Mouse (Mus musculus) heart, postnatal 25 days (tissue): ENCODE measurements at regions not wholly inside any gene's neighbourhood (a gene's known extent, or its start where the extent isn't known, plus 50 kb on each side); places are given as distances from the start of the nearest gene placed in this dataset.

Experiments
- DNase-seq: peaks from one replicate; pipeline ENCODE4 v3.0.0; 2022; ENCODE audit warnings: low spot score
- intact Hi-C: fragments of 180-260 bp; cut with DNase I; formaldehyde crosslinking; loops from one replicate; pipeline ENCODE4 v1.15.1; 2025

GRCm38 (mm10) chr4:124199884-124200844 is 282.3 kb upstream of the 4930535I16Rik start:
- DNase-seq: no peak
- intact Hi-C loops: no loop called here

- intact Hi-C loops: no loop called here
- DNase-seq: no peak
Measured at GRCm38 (mm10) chr4:124198832-124199231, 281.0 kb upstream of the 4930535I16Rik start.

GRCm38 (mm10) chr4:124196711-124197110 is 278.9 kb upstream of the 4930535I16Rik start:
- DNase-seq: no peak
- intact Hi-C loops: no loop called here

- intact Hi-C loops: no loop called here
- no peak for DNase-seq
Measured at GRCm38 (mm10) chr4:124193059-124193721, 275.4 kb upstream of the 4930535I16Rik start.

- no peak for DNase-seq
- intact Hi-C loops: no loop called here
Measured at GRCm38 (mm10) chr4:124190775-124191174, 273.0 kb upstream of the 4930535I16Rik start.

GRCm38 (mm10) chr4:124189993-124190385 is 272.2 kb upstream of the 4930535I16Rik start:
- intact Hi-C loops: no loop called here
- DNase-seq: no peak

GRCm38 (mm10) chr4:124189352-124189992 is 271.6 kb upstream of the 4930535I16Rik start:
- no peak for DNase-seq
- intact Hi-C loops: no loop called here

- intact Hi-C loops: no loop called here
- no peak for DNase-seq
Measured at GRCm38 (mm10) chr4:124187108-124187507, 269.3 kb upstream of the 4930535I16Rik start.

- DNase-seq: no peak
- intact Hi-C loops: no loop called here
Measured at GRCm38 (mm10) chr4:124181335-124181734, 263.5 kb upstream of the 4930535I16Rik start.

- intact Hi-C loops: no loop called here
- no peak for DNase-seq
Measured at GRCm38 (mm10) chr4:124178401-124179018, 260.7 kb upstream of the 4930535I16Rik start.

GRCm38 (mm10) chr4:124175531-124175930 is 257.7 kb upstream of the 4930535I16Rik start:
- DNase-seq: no peak
- intact Hi-C loops: no loop called here

GRCm38 (mm10) chr4:124154627-124155026 is 236.8 kb upstream of the 4930535I16Rik start:
- intact Hi-C loops: no loop called here

GRCm38 (mm10) chr4:124149771-124150451 is 232.1 kb upstream of the 4930535I16Rik start:
- no peak for DNase-seq
- intact Hi-C loops: no loop called here

More at GRCm38 (mm10) chr4:124154627-124155026, 236.8 kb upstream of the 4930535I16Rik start:
- DNase-seq: no peak

GRCm38 (mm10) chr4:124149037-124149436 is 231.2 kb upstream of the 4930535I16Rik start:
- intact Hi-C loops: no loop called here
- no peak for DNase-seq

GRCm38 (mm10) chr4:124147276-124147675 is 229.5 kb upstream of the 4930535I16Rik start:
- intact Hi-C loops: no loop called here
- no peak for DNase-seq

- intact Hi-C loops: no loop called here
- DNase-seq: no peak
Measured at GRCm38 (mm10) chr4:124146135-124146534, 228.3 kb upstream of the 4930535I16Rik start.

- no peak for DNase-seq
- intact Hi-C loops: loop anchor here (5.0 kb wide), 1 partner anchor 519 kb away; no protein-coding TSS in a partner anchor
Measured at GRCm38 (mm10) chr4:124143630-124144029, 225.8 kb upstream of the 4930535I16Rik start.

- DNase-seq: no peak
- intact Hi-C loops: loop anchor here (5.0 kb wide), 1 partner anchor 519 kb away; no protein-coding TSS in a partner anchor
Measured at GRCm38 (mm10) chr4:124143226-124143625, 225.4 kb upstream of the 4930535I16Rik start.

GRCm38 (mm10) chr4:124142083-124142482 is 224.3 kb upstream of the 4930535I16Rik start:
- intact Hi-C loops: loop anchor here (1.0 to 5.0 kb wide), 2 partner anchors 520 to 533 kb away; no protein-coding TSS in a partner anchor
- DNase-seq: no peak
